Mouse (Mus musculus): ENCODE results near the gene Cryl1.

- TF ChIP-seq CTCF (IDR thresholded peaks at IDR 0.05): no peak
- no peak for TF ChIP-seq POLR2A (IDR thresholded peaks at IDR 0.05; ENCODE audit: insufficient read depth, low read depth, low read length)
Observed at GRCm38 (mm10) chr14:57268344-57268743, 130.0 kb downstream of the Cryl1 start.
